Mouse (Mus musculus) cerebellum, postnatal 14 days (tissue): ENCODE results near the gene Gcc1.

Experiments
- DNase-seq, 2 experiments: peaks; one replicate each; pipeline ENCODE4 v3.0.0; 2021; ENCODE audit warnings: mixed read lengths in 2 of 2

Gene Gcc1

GRCm38 (mm10) chr6:28428290-28428689 is at the start of gene Gcc1:
Gene Gcc1, minus strand, starts transcription at chr6:28428390.
- no peak for DNase-seq

- no peak for DNase-seq
Measured at GRCm38 (mm10) chr6:28474839-28475238, 46.6 kb upstream of the Gcc1 start, which contains the start of gene Snd1. Gene Snd1, plus strand, starts transcription at chr6:28475139.

- no peak for DNase-seq
Measured at GRCm38 (mm10) chr6:28474211-28474610, 46.0 kb upstream of the Gcc1 start.

- no peak for DNase-seq
Measured at GRCm38 (mm10) chr6:28471284-28472035, 43.3 kb upstream of the Gcc1 start.

- DNase-seq: no peak
Measured at GRCm38 (mm10) chr6:28470621-28471020, 42.4 kb upstream of the Gcc1 start.

GRCm38 (mm10) chr6:28470017-28470602 is 41.9 kb upstream of the Gcc1 start:
- no peak for DNase-seq

GRCm38 (mm10) chr6:28464630-28465029 is 36.4 kb upstream of the Gcc1 start:
- no peak for DNase-seq

GRCm38 (mm10) chr6:28460534-28460933 is 32.3 kb upstream of the Gcc1 start:
- peak; percentile 84 to 87 for DNase-seq

- no peak for DNase-seq
Measured at GRCm38 (mm10) chr6:28459221-28459668, 31.1 kb upstream of the Gcc1 start.

GRCm38 (mm10) chr6:28450977-28451376 is 22.8 kb upstream of the Gcc1 start:
- no peak for DNase-seq

- no peak for DNase-seq
Measured at GRCm38 (mm10) chr6:28450481-28450880, 22.3 kb upstream of the Gcc1 start.

- DNase-seq: no peak
Measured at GRCm38 (mm10) chr6:28449253-28449652, 21.1 kb upstream of the Gcc1 start, which contains the start of gene Pax4. Gene Pax4, minus strand, starts transcription at chr6:28449353.

- DNase-seq: no peak
Measured at GRCm38 (mm10) chr6:28447937-28448336, 19.7 kb upstream of the Gcc1 start.

GRCm38 (mm10) chr6:28431538-28431855 is 3.3 kb upstream of the Gcc1 start:
- DNase-seq: no peak

GRCm38 (mm10) chr6:28430795-28431537 is 2.8 kb upstream of the Gcc1 start:
- DNase-seq: no peak

GRCm38 (mm10) chr6:28429870-28430269 is 1.7 kb upstream of the Gcc1 start:
- DNase-seq: peak; percentile 25 to 58

- DNase-seq: peak; percentile 56 to 61
Measured at GRCm38 (mm10) chr6:28427096-28427839, 922 bp downstream of the Gcc1 start, which contains the start of gene Fscn3. Gene Fscn3, plus strand, starts transcription at chr6:28427789.

GRCm38 (mm10) chr6:28425019-28425418 is 3.2 kb downstream of the Gcc1 start:
- peak; percentile 22 to 25 for DNase-seq

- DNase-seq: peak; percentile 69 to 75
Measured at GRCm38 (mm10) chr6:28423767-28424695, 4.2 kb downstream of the Gcc1 start.

- DNase-seq: peak; percentile 96 to 98
Measured at GRCm38 (mm10) chr6:28423313-28423712, 4.9 kb downstream of the Gcc1 start, which contains the start of gene Arf5. Gene Arf5, plus strand, starts transcription at chr6:28423560.

GRCm38 (mm10) chr6:28422651-28423290 is 5.4 kb downstream of the Gcc1 start:
- DNase-seq: peak in 1 of 2 experiments; percentile 13
